Mouse (Mus musculus) heart, postnatal 36 days (tissue): Measurements from ENCODE around the gene Flna. TPM values are rescaled to one million over a fixed set of nuclear protein-coding genes. Genes with fewer than 3 reads are reported as not detected.

ENCODE experiments used
- DNase-seq, 2 experiments: peaks; one replicate each; pipeline ENCODE4 v3.0.0; 2021 to 2022
- intact Hi-C: fragments of 180-260 bp; cut with DNase I; formaldehyde crosslinking; loops from one replicate; pipeline ENCODE4 v1.15.1; 2025
- total RNA-seq, 2 experiments: library from RNA; stranded (reverse); gene quantifications; 2 replicates each; pipeline ENCODE4 v1.2.3; 2021

Gene Flna
- total RNA-seq, result 10 to 100 TPM; 88.3 to 97.0 TPM

DNA sequence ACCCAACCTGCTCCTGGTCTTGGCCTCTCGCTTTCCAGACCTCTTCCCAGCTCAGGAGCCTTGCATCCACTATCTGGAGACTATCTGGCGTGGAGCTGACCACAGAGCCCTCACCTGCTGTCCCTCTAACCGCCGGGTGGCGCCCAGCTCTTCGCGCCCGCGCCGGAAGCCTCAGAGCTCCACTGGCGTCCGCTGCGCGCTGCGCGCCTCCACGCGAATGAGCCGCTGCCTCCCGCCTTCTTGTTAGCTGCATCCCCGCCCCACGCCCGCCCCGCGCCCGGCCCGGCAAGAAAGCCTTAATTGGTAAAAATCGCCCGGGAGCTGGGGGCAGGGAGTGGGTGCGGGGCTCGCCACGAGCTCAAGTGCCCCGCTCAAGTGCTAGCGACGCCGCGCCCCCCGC is at the start of gene Flna:
Gene Flna (minus strand): TSS at position 206 of the 400 bp plus-strand sequence.
- peak; percentile 62 to 74 for DNase-seq
- intact Hi-C loops, result loop anchor here (5.0 kb wide), 2 partner anchors 103 to 132 kb away; partner anchors contain the start of gene Lage3

DNA sequence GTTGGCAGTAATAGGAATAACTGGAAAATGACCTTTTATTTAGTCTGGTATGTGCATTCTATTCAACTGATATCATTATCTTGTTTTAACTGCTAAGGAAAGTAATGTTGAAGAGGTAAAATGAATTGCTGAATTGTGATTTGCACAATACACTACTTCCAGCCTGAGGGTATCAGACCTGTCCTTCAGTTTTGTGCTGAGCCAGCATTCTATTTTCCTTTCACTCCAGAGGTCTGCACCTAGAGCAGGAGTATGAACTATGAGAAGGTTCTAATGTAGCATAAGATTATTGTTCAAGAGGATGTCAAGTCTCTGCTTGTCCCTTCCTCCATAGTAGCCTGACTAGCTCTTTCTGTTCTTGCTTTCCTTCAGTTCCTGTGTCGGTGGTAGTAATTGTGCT is 48.7 kb upstream of the Flna start:
- intact Hi-C loops, result no loop called here
- DNase-seq, result no peak

GRCm38 (mm10) chrX:74296538-74297448 is 47.2 kb upstream of the Flna start, which contains the start of gene Atp6ap1:
Gene Atp6ap1, plus strand, starts transcription at chrX:74297097.
- intact Hi-C loops, result no loop called here
- peak; percentile 87 to 94 for DNase-seq

DNA sequence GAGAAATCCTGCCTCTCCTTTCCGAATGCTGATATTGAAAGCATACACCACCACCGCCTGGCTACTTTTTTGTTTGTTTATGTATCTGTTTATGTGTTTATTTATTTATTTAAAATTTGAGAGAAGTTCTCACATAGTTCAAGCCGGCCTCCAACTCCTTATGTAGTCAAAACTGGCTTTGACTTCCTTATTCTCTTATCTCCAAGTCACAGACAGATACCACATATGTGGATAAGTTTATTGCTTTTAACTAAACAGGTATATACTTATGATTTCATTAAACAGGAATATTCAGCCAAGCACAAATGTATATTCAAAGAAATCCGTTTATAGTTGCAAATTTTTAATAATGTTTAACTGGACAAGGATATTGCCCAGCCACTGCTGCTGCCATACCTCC is 43.8 kb upstream of the Flna start:
- intact Hi-C loops, result no loop called here
- no peak for DNase-seq

DNA sequence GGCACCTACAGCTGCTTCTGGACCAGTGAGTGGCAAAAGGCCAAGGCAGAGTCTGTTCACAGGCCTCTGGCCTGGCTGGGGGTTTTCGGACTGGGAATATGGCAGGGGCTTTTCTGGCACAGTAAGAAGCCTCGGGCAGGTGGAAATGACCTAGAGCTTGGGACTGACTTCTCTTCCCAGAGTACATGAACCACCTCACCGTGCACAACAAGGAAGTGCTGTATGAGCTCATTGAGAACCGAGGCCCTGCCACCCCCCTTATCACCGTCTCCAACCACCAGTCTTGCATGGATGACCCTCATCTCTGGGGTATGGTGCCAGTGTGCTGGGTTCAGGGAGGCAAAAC is 33.4 kb upstream of the Flna start:
- intact Hi-C loops, result no loop called here
- no peak for DNase-seq

DNA sequence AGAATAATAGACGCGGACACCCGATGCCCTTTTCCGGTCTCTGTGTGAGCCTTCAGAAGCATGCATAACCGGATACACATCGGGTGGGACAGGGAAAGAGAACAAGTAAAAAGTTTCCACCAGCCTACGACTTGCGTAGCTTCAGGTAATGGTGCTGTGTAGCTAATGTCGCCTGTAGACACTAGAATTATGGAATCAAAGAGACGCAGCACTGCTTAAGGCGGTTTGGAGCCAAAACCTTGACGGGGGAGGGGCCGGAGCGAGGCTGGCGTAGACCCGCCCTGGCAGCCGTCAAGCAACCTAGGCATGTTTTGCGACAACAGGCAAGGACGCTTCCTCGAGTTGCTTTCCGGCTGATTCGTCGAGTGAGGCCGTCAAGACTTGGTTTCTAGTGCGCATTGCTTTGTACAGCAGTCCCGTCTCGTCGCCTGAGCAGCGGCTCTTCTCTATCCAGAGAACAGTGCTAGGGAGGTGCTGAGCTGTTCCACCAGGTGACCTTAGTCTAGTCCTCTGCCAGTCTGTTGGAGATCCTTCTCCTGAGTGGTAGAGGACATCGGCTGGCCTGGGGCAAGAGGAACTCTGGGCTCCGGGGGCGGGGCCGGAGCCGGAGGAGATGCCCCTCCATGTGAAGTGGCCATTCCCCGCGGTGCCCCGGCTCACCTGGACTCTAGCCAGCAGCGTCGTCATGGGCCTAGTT is 32.9 kb upstream of the Flna start:
- peak; percentile 79 to 82 for DNase-seq
- intact Hi-C loops, result no loop called here

DNA sequence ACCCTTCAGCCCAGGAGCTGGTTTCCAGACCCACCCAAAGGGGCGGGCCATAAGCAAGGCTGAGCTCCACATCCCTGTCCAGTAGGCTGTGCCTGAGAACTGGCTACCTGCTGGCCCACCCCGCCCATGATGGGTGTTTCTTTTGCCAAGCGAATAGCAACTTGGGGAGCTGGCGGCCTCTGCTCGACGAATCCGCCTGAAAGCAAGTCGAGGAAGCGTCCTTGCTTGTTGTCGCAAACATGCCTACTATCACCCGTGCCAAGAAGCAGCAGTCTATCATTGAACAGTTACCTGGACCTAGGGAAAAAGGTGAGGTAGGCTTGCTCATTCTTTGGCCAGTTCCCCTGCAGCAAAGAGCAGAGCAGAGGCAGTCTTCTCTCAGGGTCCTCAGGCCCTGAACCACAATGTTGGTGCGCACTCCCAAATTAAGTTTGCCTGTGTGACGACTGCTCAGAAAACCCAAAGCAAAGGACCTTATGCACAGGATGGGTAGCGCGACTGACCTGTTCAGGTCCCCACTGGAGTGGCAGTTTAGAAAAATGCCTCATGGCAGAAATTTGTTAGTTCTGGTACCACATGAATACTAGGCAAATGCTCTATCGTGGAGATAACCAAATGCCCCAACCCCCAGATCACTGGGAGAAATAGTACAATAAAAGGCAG is 32.2 kb upstream of the Flna start, which contains the start of the genes Taz and Dnase1l1:
Gene Taz (plus strand): TSS at position 181 of the 663 bp plus-strand sequence.
Gene Dnase1l1 (minus strand): TSS at position 606 of the 663 bp plus-strand sequence.
- peak; percentile 72 to 73 for DNase-seq
- intact Hi-C loops, result no loop called here

- intact Hi-C loops, result no loop called here
- DNase-seq, result no peak
These were observed 31.6 kb upstream of the Flna start for GRCm38 (mm10) chrX:74281041-74281731.

GRCm38 (mm10) chrX:74277916-74278315 is 28.3 kb upstream of the Flna start:
- DNase-seq, result no peak
- intact Hi-C loops, result no loop called here

- DNase-seq, result no peak
- intact Hi-C loops, result no loop called here
These were observed 24.1 kb upstream of the Flna start for GRCm38 (mm10) chrX:74273422-74274322.

- intact Hi-C loops, result no loop called here
- peak; percentile 14 to 25 for DNase-seq
These were observed 21.4 kb upstream of the Flna start for GRCm38 (mm10) chrX:74270902-74271551.

- intact Hi-C loops, result no loop called here
These were observed 20.7 kb upstream of the Flna start, which contains the start of gene Rpl10 for GRCm38 (mm10) chrX:74270062-74270901. Gene Rpl10, plus strand, starts transcription at chrX:74270812.

GRCm38 (mm10) chrX:74269736-74270061 is 20.1 kb upstream of the Flna start:
- intact Hi-C loops, result loop anchor here (2.0 kb wide), 1 partner anchor 15 kb away; the partner anchor contains the start of gene Emd
- no peak for DNase-seq

More at GRCm38 (mm10) chrX:74270062-74270901, 20.7 kb upstream of the Flna start, which contains the start of gene Rpl10:
- DNase-seq, result peak; percentile 83 to 87

- intact Hi-C loops, result no loop called here
- no peak for DNase-seq
These were observed 8.1 kb upstream of the Flna start for GRCm38 (mm10) chrX:74257746-74258145.

GRCm38 (mm10) chrX:74254888-74255565 is 5.4 kb upstream of the Flna start:
- intact Hi-C loops, result loop anchor here (2.0 kb wide), 1 partner anchor 14 kb away; no protein-coding TSS in a partner anchor
- no peak for DNase-seq

DNA sequence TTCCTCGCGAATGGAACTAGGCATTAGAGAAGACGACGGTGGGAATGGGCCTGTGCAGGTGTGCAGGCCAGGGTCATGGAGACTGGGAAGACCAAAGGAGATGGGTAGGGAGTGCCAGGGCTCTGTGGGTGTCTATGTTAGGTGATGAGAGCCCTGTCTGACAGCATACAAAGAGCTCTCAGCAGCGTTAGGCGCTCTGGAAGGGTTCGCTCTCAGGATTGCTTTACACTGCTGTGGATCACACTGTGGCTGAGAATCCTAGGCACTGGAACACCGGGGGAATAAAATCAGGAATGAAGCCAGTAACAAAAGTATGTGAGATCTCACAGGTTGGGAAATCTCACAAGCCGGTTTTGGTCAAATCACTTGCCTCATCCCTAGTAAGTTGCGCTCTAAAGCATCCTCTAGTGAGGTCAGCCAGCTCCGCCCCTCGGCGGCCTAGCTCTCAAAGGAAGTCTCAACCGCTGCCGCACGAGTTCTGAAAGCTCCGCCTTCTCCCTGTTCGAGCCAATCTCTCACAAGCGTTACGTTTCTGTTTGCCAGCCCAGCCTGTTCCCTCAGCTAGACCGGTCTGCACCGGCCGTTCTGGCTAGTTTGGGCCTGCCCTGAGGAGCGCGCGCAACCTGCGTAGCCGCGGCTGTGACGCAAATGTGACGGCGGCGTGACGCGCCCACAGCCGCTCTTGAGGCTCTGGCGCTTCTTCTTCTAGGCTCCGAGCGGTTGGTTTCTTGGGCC is 4.7 kb upstream of the Flna start, which contains the start of gene Emd:
Gene Emd (plus strand): TSS at position 535 of the 735 bp plus-strand sequence.
- intact Hi-C loops, result loop anchor here (2.0 kb wide), 1 partner anchor 14 kb away; no protein-coding TSS in a partner anchor
- DNase-seq, result peak; percentile 82
